Mouse (Mus musculus) heart, embryonic 11.5 days (tissue): ENCODE data around the gene Slc29a4. TPM values are rescaled to one million over a fixed set of nuclear protein-coding genes. Genes with fewer than 3 reads are reported as not detected.
A peak's percentile ranks its signal among the peaks of the same experiment; 100 is the strongest.

Source experiments
- ATAC-seq: fragments of 200-750 bp; cut with Nextera tagmentation; replicated peaks from 2 replicates; pipeline ENCODE4 v1.8.0; 2017; ENCODE audit warnings: moderate library complexity; ENCODE audit not compliant: insufficient number of reproducible peaks, low FRiP score, low TSS enrichment
- H3K27ac ChIP-seq: fragments of 300-500 bp; sonication (generic); 2 replicates; pipeline ENCODE4 v1.5.1; 2014; ENCODE audit warnings: mild to moderate bottlenecking, low read depth, low read length
- H3K27me3 ChIP-seq: fragments of 300-500 bp; sonication (generic); 2 replicates; pipeline ENCODE4 v1.6.1; 2014; ENCODE audit warnings: mild to moderate bottlenecking, low read length, mixed read lengths; ENCODE audit not compliant: control insufficient read depth, insufficient read depth
- H3K36me3 ChIP-seq: fragments of 300-500 bp; sonication (generic); 2 replicates; pipeline ENCODE4 v1.6.1; 2014; ENCODE audit warnings: mild to moderate bottlenecking, low read length, moderate library complexity, mixed read lengths; ENCODE audit not compliant: control insufficient read depth, insufficient read depth
- H3K4me1 ChIP-seq: fragments of 300-500 bp; sonication (generic); 2 replicates; pipeline ENCODE4 v1.6.1; 2014; ENCODE audit warnings: low read length; ENCODE audit not compliant: control insufficient read depth, insufficient read depth
- H3K4me2 ChIP-seq: fragments of 300-500 bp; sonication (generic); 2 replicates; pipeline ENCODE4 v1.6.1; 2014; ENCODE audit warnings: mild to moderate bottlenecking, moderate library complexity
- H3K4me3 ChIP-seq: fragments of 300-500 bp; sonication (generic); 2 replicates; pipeline ENCODE4 v1.5.1; 2014; ENCODE audit warnings: low read depth, low read length
- H3K9ac ChIP-seq: fragments of 300-500 bp; sonication (generic); 2 replicates; pipeline ENCODE4 v1.6.1; 2014; ENCODE audit warnings: mild to moderate bottlenecking, low read depth, low read length, moderate library complexity
- H3K9me3 ChIP-seq: fragments of 300-500 bp; sonication (generic); replicated peaks from 2 replicates; pipeline ENCODE4 v1.6.1; 2016; ENCODE audit warnings: low read length; ENCODE audit not compliant: control insufficient read depth
- WGBS: fragments of 180-500 bp; shearing (Covaris S2); extraction: QIAGEN DNeasy Blood & Tissue Kit; methylation state at CpG from one replicate; pipeline ENCODE4 v1.1.7; 2014; ENCODE audit not compliant: insufficient replicate concordance; 5-methylcytosine and 5-hydroxymethylcytosine counted together
- polyA plus RNA-seq: library from polyadenylated mRNA; unstranded; fragments of >200 nt; fragmentation: Nextera tagmentation; extraction: Ambion mirVana; gene quantifications from 2 replicates; pipeline ENCODE4 v1.2.1, GENCODE M21; 2014

Gene Slc29a4
- polyA plus RNA-seq, 1 experiment from 2014 or later, result 3.1 TPM

DNA sequence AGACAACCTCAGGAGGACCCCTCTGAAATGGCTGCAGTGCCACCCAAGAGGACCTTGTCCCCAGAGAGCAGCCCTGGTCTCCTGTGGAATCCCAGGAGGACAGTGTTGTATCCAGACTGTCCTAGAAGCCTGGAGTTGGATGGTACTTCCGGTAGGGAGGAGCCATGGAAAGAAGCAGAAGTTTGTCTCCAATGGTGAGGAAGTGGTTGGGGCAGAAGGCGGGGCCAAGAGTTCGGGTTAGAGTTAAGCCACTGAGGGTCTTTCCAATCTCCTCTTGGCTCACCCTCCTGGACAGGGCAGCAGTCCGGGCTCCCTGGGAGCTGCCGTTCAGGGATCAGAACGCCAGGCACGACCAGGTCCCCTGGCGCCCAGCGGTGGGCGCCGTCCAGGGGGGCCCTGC, 72.0 kb downstream of the Slc29a4 start:
- Histone ChIP-seq H3K27me3 (no peaks in the 10 kb centered on the region), H3K36me3 (peaks cover 49% of the 10 kb centered on the region), H3K9ac (no peak overlapping the region), H3K4me2 (no peak overlapping the region), H3K9me3 (no peaks in the 10 kb centered on the region), H3K27ac (no peak overlapping the region), H3K4me3 (no peak overlapping the region), H3K4me1 (peaks cover 10% of the 10 kb centered on the region)
- ATAC-seq, result no peak
- 63% methylated on average over 11 of the region's 11 CpGs for WGBS

DNA sequence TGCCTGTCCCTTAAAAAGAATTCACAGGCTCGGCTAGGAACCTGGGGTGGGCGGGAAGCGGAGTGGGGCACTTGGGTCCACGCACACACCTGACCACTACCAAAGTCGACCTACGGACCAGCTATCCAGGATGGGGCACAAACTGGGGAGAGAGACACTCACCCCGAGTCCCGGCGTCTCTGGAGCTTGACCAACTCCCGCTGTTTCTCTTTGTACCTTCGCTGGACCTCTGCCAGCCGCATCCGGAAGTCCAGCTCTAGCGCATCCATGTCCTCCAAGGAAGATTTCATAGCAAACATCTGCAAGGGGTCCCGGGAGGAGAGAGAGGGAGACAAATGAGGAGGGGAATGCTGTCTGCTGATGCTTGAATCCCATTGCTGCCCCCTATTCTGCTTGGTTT, 72.6 kb downstream of the Slc29a4 start:
- 85% methylated on average over 15 of the region's 15 CpGs for WGBS
- ATAC-seq, result no peak
- H3K4me3 ChIP-seq, result no peak overlapping the region
- no peak overlapping the region for H3K27ac ChIP-seq
- H3K27me3 ChIP-seq, result no peaks in the 10 kb centered on the region
- H3K9ac ChIP-seq, result no peak overlapping the region
- peaks cover 43% of the 10 kb centered on the region for H3K36me3 ChIP-seq
- H3K4me2 ChIP-seq, result no peak overlapping the region
- H3K9me3 ChIP-seq, result no peaks in the 10 kb centered on the region
- H3K4me1 ChIP-seq, result peaks cover 16% of the 10 kb centered on the region

DNA sequence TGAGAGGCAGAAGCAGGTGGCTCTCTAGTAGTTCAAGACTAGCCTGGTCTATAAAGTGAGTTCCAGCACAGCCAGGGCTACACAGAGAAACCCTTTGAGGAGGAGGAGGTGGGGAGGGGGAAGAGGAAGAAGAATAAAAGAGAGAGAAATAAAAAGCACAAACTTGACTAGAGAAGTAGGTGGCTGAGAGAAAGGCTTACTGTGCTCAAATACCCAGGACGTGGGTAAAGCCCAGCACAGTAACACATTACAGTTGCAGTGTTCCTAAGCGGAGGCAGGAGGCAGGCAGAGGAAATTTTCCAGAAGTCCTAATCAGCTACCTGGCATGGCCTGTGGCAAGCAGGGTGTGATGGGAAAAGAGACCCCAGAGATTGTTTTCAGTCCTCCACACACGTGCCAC, 74.4 kb downstream of the Slc29a4 start:
- no peak overlapping the region for H3K4me3 ChIP-seq
- peaks cover 40% of the 10 kb centered on the region for H3K36me3 ChIP-seq
- no peak overlapping the region for H3K27ac ChIP-seq
- 85% methylated on average over 3 of the region's 3 CpGs for WGBS
- peaks cover 34% of the 10 kb centered on the region for H3K4me1 ChIP-seq
- H3K9ac ChIP-seq, result no peak overlapping the region
- no peak overlapping the region for H3K4me2 ChIP-seq
- ATAC-seq, result no peak
- no peaks in the 10 kb centered on the region for H3K27me3 ChIP-seq
- H3K9me3 ChIP-seq, result no peaks in the 10 kb centered on the region

DNA sequence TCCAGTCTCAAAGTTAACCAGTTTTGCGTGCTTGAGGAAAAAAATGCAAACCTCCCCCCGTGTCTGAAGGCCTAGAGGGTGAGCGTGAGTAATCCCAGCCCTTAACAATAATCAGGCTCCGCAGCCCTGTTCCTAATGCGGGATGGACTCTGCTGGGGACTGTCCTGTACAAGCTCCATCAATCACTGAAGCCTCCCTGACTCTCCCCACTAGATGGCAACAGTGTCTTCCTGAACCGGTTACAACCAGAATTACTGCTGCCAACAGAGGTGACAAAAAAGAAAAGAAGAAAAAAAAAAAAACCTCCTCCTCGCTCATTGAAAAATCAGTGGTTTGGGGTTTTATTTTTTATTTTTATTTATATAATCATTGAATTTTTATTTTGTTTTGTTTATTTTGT, 75.6 kb downstream of the Slc29a4 start:
- Histone ChIP-seq H3K4me1 (peaks cover 41% of the 10 kb centered on the region), H3K9ac (no peak overlapping the region), H3K36me3 (peaks cover 39% of the 10 kb centered on the region), H3K9me3 (no peaks in the 10 kb centered on the region), H3K27ac (no peak overlapping the region), H3K4me2 (no peak overlapping the region), H3K4me3 (no peak overlapping the region), H3K27me3 (no peaks in the 10 kb centered on the region)
- 18% methylated on average over 7 of the region's 7 CpGs for WGBS
- no peak for ATAC-seq

DNA sequence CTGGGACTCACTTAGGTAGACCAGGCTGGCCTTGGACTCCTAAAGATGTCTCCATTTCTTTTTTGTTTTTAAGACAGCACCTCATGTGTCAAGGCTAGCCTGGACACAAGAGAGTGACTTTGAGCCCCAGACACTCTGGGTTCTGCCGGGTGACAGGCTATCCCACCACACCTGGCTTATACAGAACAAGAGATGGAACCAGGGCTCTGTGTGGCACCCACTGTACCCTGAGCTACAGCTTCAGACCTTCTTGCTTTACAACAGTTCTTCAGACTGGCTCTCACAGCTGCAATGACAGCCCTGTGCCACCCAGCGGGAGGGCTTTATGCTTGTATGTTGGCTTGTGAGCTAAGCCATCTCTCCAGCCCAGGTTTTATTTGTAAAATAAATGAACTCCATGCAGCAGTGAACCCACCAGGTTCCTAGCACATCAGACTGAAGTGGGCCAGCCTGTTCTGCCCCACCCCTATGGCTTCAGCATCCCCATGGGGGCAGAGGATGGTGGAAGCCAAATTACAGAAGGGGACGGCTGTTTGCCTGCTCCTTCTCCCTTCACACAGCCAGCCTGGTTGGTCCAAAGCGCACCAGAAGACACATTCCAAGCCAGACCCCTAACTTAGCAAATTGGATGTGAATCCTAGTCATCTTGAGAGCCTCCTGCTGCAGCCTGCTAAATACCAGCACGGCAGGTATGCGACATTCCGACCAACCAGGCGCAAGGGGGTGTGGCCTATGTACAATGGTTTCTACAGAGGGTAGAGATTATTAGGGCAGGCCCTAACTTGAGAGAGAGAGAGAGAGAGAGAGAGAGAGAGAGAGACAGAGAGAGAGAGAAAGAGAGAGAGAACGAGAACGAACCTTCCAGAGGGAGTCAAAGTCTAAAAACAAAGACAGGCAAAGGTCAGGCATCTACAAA, 76.3 kb downstream of the Slc29a4 start:
- WGBS, result 44% methylated on average over 10 of the region's 10 CpGs
- no peak overlapping the region for H3K4me2 ChIP-seq
- H3K4me3 ChIP-seq, result no peak overlapping the region
- peaks cover 40% of the 10 kb centered on the region for H3K36me3 ChIP-seq
- H3K27ac ChIP-seq, result peak overlapping the region; percentile 73
- H3K4me1 ChIP-seq, result peaks cover 41% of the 10 kb centered on the region
- no peaks in the 10 kb centered on the region for H3K9me3 ChIP-seq
- no peak overlapping the region for H3K9ac ChIP-seq
- no peaks in the 10 kb centered on the region for H3K27me3 ChIP-seq
- ATAC-seq, result no peak

DNA sequence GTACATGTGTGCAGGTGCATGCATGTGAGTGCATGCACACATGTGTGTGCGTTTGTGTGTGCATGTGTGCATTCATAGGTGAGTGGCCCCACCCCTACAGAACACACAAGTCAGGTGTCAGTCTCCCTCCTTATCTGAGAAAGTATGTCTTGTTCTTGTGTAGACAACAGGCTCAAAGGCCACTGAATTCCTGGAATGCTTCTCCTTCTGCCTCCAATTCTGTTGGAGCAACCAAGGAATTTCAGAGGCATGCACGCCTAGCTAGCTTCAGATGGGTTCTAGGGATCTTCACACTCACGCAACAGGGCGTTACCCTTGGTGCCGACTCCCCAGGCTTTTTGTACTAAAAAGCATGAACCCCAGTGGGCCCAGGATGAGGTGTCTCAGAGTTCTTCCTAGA, 77.3 kb downstream of the Slc29a4 start:
- peaks cover 34% of the 10 kb centered on the region for H3K36me3 ChIP-seq
- ATAC-seq, result no peak
- peaks cover 41% of the 10 kb centered on the region for H3K4me1 ChIP-seq
- WGBS, result 39% methylated on average over 5 of the region's 5 CpGs
- no peak overlapping the region for H3K4me3 ChIP-seq
- H3K27me3 ChIP-seq, result no peaks in the 10 kb centered on the region
- H3K9ac ChIP-seq, result no peak overlapping the region
- H3K27ac ChIP-seq, result peak overlapping the region; percentile 73
- H3K9me3 ChIP-seq, result no peaks in the 10 kb centered on the region
- no peak overlapping the region for H3K4me2 ChIP-seq

DNA sequence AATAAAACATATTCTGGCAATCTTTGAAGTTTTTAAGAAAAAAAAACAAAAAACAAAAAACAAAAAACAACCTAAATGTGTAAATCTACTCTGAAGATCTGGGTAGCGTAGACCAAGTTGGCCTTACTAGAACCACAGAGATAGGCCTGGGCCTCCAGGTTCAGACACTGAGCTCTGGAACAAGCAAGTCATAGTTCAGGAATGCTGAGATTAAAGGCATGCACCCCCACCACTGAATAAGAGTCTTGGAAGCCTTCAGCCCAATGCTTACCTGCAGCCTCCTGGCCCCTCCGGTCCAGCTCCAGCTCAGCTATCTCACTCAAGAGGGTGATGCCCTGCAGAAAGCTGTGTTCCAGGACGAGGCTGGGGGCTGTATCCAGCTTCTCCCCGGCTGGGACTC, 78.7 kb downstream of the Slc29a4 start:
- no peaks in the 10 kb centered on the region for H3K9me3 ChIP-seq
- ATAC-seq, result no peak
- H3K27me3 ChIP-seq, result no peaks in the 10 kb centered on the region
- H3K4me1 ChIP-seq, result peaks cover 41% of the 10 kb centered on the region
- H3K4me2 ChIP-seq, result no peak overlapping the region; the same call in 1 of the 2 replicates
- peak overlapping the region; percentile 37 for H3K27ac ChIP-seq
- WGBS, result 45% methylated on average over 4 of the region's 4 CpGs
- H3K4me3 ChIP-seq, result no peak overlapping the region
- H3K9ac ChIP-seq, result no peak overlapping the region
- H3K36me3 ChIP-seq, result peaks cover 40% of the 10 kb centered on the region

DNA sequence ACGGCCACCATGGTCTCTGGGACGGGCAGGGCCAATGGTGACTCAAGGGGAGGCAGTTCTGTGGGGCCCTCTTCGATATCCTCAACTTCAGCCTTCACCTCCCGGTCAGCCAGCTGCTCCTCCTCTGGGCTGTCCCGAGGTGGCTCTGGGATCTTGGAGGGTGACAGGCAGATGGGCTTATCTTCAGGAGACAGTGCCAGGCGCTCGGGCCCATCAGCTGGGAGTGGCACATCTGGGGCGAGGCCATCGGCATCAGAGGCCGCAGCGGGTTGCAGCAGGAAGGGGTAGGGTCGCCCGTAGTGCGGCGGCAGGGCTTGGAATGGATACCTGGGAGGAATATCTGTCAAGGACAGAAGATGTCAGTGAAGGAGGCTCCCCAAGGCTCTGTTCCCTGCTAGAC, 79.7 kb downstream of the Slc29a4 start:
- no peak for ATAC-seq
- Histone ChIP-seq H3K9me3 (no peaks in the 10 kb centered on the region), H3K27me3 (no peaks in the 10 kb centered on the region), H3K36me3 (peaks cover 44% of the 10 kb centered on the region), H3K27ac (peak overlapping the region; percentile 37; the same call in 1 of the 2 replicates), H3K9ac (0 out of 2 replicates have a peak overlapping the region, but pooled peaks have one; percentile 49), H3K4me2 (no peak overlapping the region), H3K4me3 (no peak overlapping the region), H3K4me1 (peaks cover 41% of the 10 kb centered on the region)
- 72% methylated on average over 15 of the region's 15 CpGs for WGBS
